Mouse (Mus musculus) limb, embryonic 11.5 days (tissue): Measurements from ENCODE around the gene Fgf2. TPM values are rescaled to one million over a fixed set of nuclear protein-coding genes. Genes with fewer than 3 reads are reported as not detected.

Experiments
- ATAC-seq: fragments of 200-750 bp; cut with Nextera tagmentation; 2 replicates; pipeline ENCODE4 v1.8.0; 2017; ENCODE audit warnings: low read depth; ENCODE audit not compliant: insufficient number of reproducible peaks, low FRiP score, low TSS enrichment
- DNase-seq: peaks from one replicate; pipeline ENCODE4 v3.0.0-alpha.2; 2015; ENCODE audit warnings: low spot score
- H3K27ac ChIP-seq: fragments of 300-500 bp; sonication (generic); replicated peaks from 2 replicates; pipeline ENCODE4 v1.5.1; 2014; ENCODE audit warnings: low read depth, mild to moderate bottlenecking, low read length
- H3K27me3 ChIP-seq: fragments of 300-500 bp; sonication (generic); 2 replicates; pipeline ENCODE4 v1.6.1; 2014; ENCODE audit warnings: mild to moderate bottlenecking, low read length, mixed read lengths; ENCODE audit not compliant: control insufficient read depth, insufficient read depth
- H3K36me3 ChIP-seq: fragments of 300-500 bp; sonication (generic); 2 replicates; pipeline ENCODE4 v1.6.1; 2014; ENCODE audit warnings: mild to moderate bottlenecking, low read length, moderate library complexity, mixed read lengths; ENCODE audit not compliant: control insufficient read depth, insufficient read depth
- H3K4me1 ChIP-seq: fragments of 300-500 bp; sonication (generic); 2 replicates; pipeline ENCODE4 v1.6.1; 2014; ENCODE audit warnings: low read length, mixed read lengths; ENCODE audit not compliant: control insufficient read depth, insufficient read depth
- H3K4me2 ChIP-seq: fragments of 300-500 bp; sonication (generic); 2 replicates; pipeline ENCODE4 v1.6.1; 2014; ENCODE audit warnings: low read depth, mild to moderate bottlenecking, moderate library complexity; ENCODE audit not compliant: severe bottlenecking
- H3K4me3 ChIP-seq: fragments of 300-500 bp; sonication (generic); 2 replicates; pipeline ENCODE4 v1.5.1; 2014; ENCODE audit warnings: low read depth, low read length
- H3K9ac ChIP-seq: fragments of 300-500 bp; sonication (generic); 2 replicates; pipeline ENCODE4 v1.6.1; 2014; ENCODE audit warnings: mild to moderate bottlenecking, low read length
- H3K9me3 ChIP-seq: fragments of 300-500 bp; sonication (generic); 2 replicates; pipeline ENCODE4 v1.6.1; 2016; ENCODE audit warnings: low read length; ENCODE audit not compliant: control insufficient read depth
- WGBS: fragments of 180-500 bp; shearing (Covaris S2); extraction: QIAGEN DNeasy Blood & Tissue Kit; methylation state at CpG from one replicate; pipeline ENCODE4 v1.1.7; 2014; 5-methylcytosine and 5-hydroxymethylcytosine counted together
- polyA plus RNA-seq: library from polyadenylated mRNA; unstranded; fragments of >200 nt; fragmentation: Nextera tagmentation; extraction: Ambion mirVana; gene quantifications from 2 replicates; pipeline ENCODE4 v1.2.1, GENCODE M21; 2014

Fgf2 gene
- polyA plus RNA-seq, 1 experiment from 2014 or later, result 1.3 TPM

- Histone ChIP-seq H3K9ac (no peak overlapping the region), H3K4me2 (no peak overlapping the region), H3K4me1 (no peaks in the 10 kb centered on the region; the same call in 1 of the 2 replicates), H3K36me3 (no peaks in the 10 kb centered on the region), H3K27me3 (0 out of 2 replicates have a peak, but pooled peaks cover 5% of the 10 kb centered on the region), H3K4me3 (no peak overlapping the region), H3K27ac (no peak overlapping the region), H3K9me3 (no peaks in the 10 kb centered on the region)
- no peak for ATAC-seq
- WGBS, result 69% methylated on average over 5 of the region's 5 CpGs
- DNase-seq, result no peak
These were observed 5.3 kb upstream of the Fgf2 start for GRCm38 (mm10) chr3:37342811-37343210.

- WGBS, result 28% methylated on average over 9 of the region's 9 CpGs
- H3K9ac ChIP-seq, result no peak overlapping the region
- no peaks in the 10 kb centered on the region for H3K36me3 ChIP-seq
- peak overlapping the region; percentile 56; the same call in 1 of the 2 replicates for H3K4me3 ChIP-seq
- no peak overlapping the region for H3K27ac ChIP-seq
- no peak; the same call in 1 of the 2 replicates for ATAC-seq
- H3K4me1 ChIP-seq, result no peaks in the 10 kb centered on the region; the same call in 1 of the 2 replicates
- H3K27me3 ChIP-seq, result 0 out of 2 replicates have a peak, but pooled peaks cover 14% of the 10 kb centered on the region
- no peaks in the 10 kb centered on the region for H3K9me3 ChIP-seq
- peak overlapping the region; percentile 98 for H3K4me2 ChIP-seq
- no peak for DNase-seq
These were observed 475 bp upstream of the Fgf2 start for GRCm38 (mm10) chr3:37347671-37348070.

- no peaks in the 10 kb centered on the region; the same call in 1 of the 2 replicates for H3K4me1 ChIP-seq
- peak overlapping the region; percentile 98 for H3K4me2 ChIP-seq
- ATAC-seq (no peak), DNase-seq (no peak)
- peak overlapping the region; percentile 76; the same call in 1 of the 2 replicates for H3K9ac ChIP-seq
- peak overlapping the region; percentile 56 for H3K4me3 ChIP-seq
- no peak overlapping the region for H3K27ac ChIP-seq
- 4% methylated on average over 8 of the region's 8 CpGs for WGBS
- 0 out of 2 replicates have a peak, but pooled peaks cover 14% of the 10 kb centered on the region for H3K27me3 ChIP-seq
- H3K36me3 ChIP-seq, result no peaks in the 10 kb centered on the region
- H3K9me3 ChIP-seq, result no peaks in the 10 kb centered on the region
These were observed 1.0 kb downstream of the Fgf2 start for GRCm38 (mm10) chr3:37349166-37349548.

- Histone ChIP-seq H3K9me3 (no peaks in the 10 kb centered on the region), H3K9ac (no peak overlapping the region), H3K27ac (no peak overlapping the region), H3K4me1 (peaks cover 6% of the 10 kb centered on the region), H3K4me2 (no peak overlapping the region), H3K36me3 (no peaks in the 10 kb centered on the region), H3K27me3 (0 out of 2 replicates have a peak, but pooled peaks cover 14% of the 10 kb centered on the region), H3K4me3 (no peak overlapping the region)
- ATAC-seq (no peak), DNase-seq (no peak)
- WGBS, result 79% methylated on average over 7 of the region's 7 CpGs
These were observed 2.2 kb downstream of the Fgf2 start for GRCm38 (mm10) chr3:37350386-37350785.

- WGBS, result 26% methylated on average over 10 of the region's 10 CpGs
- DNase-seq (peak; percentile 58), ATAC-seq (peak; percentile 87)
- peaks cover 6% of the 10 kb centered on the region for H3K4me1 ChIP-seq
- H3K27ac ChIP-seq, result peak overlapping the region; percentile 76; the same call in 1 of the 2 replicates
- H3K9ac ChIP-seq, result no peak overlapping the region; the same call in 1 of the 2 replicates
- no peak overlapping the region for H3K4me2 ChIP-seq
- H3K36me3 ChIP-seq, result no peaks in the 10 kb centered on the region
- H3K9me3 ChIP-seq, result no peaks in the 10 kb centered on the region
- 0 out of 2 replicates have a peak, but pooled peaks cover 3% of the 10 kb centered on the region for H3K27me3 ChIP-seq
- H3K4me3 ChIP-seq, result no peak overlapping the region
These were observed 5.9 kb downstream of the Fgf2 start for GRCm38 (mm10) chr3:37353951-37354481.

- no peaks in the 10 kb centered on the region for H3K9me3 ChIP-seq
- H3K4me1 ChIP-seq, result peaks cover 6% of the 10 kb centered on the region
- H3K9ac ChIP-seq, result no peak overlapping the region; the same call in 1 of the 2 replicates
- ATAC-seq (no peak), DNase-seq (no peak)
- H3K4me3 ChIP-seq, result no peak overlapping the region
- H3K36me3 ChIP-seq, result no peaks in the 10 kb centered on the region
- 61% methylated on average over 1 of the region's 1 CpGs for WGBS
- peak overlapping the region; percentile 76; the same call in 1 of the 2 replicates for H3K27ac ChIP-seq
- no peaks in the 10 kb centered on the region for H3K27me3 ChIP-seq
- no peak overlapping the region for H3K4me2 ChIP-seq
These were observed 6.6 kb downstream of the Fgf2 start for GRCm38 (mm10) chr3:37354737-37355136.

GRCm38 (mm10) chr3:37360729-37361128 lies 12.6 kb downstream of the Fgf2 start:
- no peak overlapping the region for H3K4me3 ChIP-seq
- no peak for ATAC-seq
- no peak overlapping the region for H3K4me2 ChIP-seq
- H3K27me3 ChIP-seq, result no peaks in the 10 kb centered on the region
- no peaks in the 10 kb centered on the region for H3K36me3 ChIP-seq
- no peaks in the 10 kb centered on the region for H3K4me1 ChIP-seq
- 78% methylated on average over 9 of the region's 9 CpGs for WGBS
- H3K9ac ChIP-seq, result no peak overlapping the region
- H3K27ac ChIP-seq, result no peak overlapping the region
- no peak for DNase-seq
- H3K9me3 ChIP-seq, result no peaks in the 10 kb centered on the region

- DNase-seq, result no peak
- Histone ChIP-seq H3K9me3 (no peaks in the 10 kb centered on the region), H3K36me3 (no peaks in the 10 kb centered on the region), H3K9ac (no peak overlapping the region), H3K4me1 (no peaks in the 10 kb centered on the region), H3K27me3 (no peaks in the 10 kb centered on the region), H3K27ac (no peak overlapping the region), H3K4me3 (no peak overlapping the region), H3K4me2 (no peak overlapping the region)
- no peak for ATAC-seq
- WGBS, result 87% methylated on average over 4 of the region's 4 CpGs
These were observed 17.0 kb downstream of the Fgf2 start for GRCm38 (mm10) chr3:37365144-37365543.
